Mouse (Mus musculus) thymus, adult 2 months (tissue): ENCODE results near the gene Tmem145.

ENCODE experiments used
- CTCF ChIP-seq: fragments of 200-500 bp; IDR thresholded peaks from 2 replicates; pipeline ENCODE4 v1.5.1; 2012; ENCODE audit warnings: mild to moderate bottlenecking, control low read depth, low read length, moderate library complexity, borderline replicate concordance; ENCODE audit not compliant: control insufficient read depth, poor library complexity, insufficient read depth; ENCODE audit errors: extremely low read depth
- POLR2A ChIP-seq: fragments of 200-500 bp; IDR thresholded peaks from 2 replicates; pipeline ENCODE4 v1.6.1; 2012; ENCODE audit warnings: mild to moderate bottlenecking, low read length, control low read depth, moderate library complexity; ENCODE audit not compliant: control insufficient read depth, poor library complexity, insufficient read depth; ENCODE audit errors: extremely low read depth

DNA sequence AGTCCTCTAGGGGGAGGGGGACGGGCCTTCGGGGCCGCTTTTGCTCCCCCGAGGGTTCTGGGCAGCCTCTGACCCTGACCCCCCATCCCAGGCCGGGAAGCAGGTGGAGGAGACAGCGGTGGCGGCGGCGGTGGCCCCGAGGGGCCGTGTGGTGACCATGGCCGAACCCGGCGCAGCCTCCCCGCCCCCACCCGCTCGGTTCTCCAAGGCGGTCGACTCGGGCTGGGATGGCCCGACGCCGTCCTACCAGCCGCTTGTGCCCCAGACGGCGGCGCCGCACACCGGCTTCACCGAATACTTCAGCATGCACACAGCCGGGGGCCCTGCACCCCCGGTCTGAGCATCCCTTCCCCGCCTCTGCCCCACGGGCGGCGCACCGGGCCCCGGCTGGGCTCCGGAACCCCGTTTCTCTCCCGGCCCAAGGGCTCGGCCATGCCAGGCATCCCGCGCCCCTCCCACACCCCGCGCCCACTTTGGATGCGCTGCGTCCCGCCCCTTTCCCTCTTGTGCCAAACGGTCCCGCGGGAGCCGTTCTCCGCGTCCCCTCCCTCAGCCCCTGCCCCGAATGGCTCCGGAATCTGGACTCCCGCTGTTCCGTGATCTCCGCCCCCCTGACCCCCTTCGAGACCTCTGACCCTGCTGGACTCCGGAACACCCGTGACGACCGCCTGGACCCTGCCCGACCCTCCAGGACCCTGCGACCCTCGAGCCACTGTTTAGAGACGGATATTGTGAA lies 9.6 kb downstream of the Tmem145 start:
- TF ChIP-seq CTCF (no peak), POLR2A (no peak)
